Mouse (Mus musculus) spleen, adult 2 months (tissue): ENCODE data around the gene Pdf. TPM values are rescaled to one million over a fixed set of nuclear protein-coding genes. Genes with fewer than 3 reads are reported as not detected.
A peak's percentile ranks its signal among the peaks of the same experiment; 100 is the strongest.
"Not testable (repeated sequence)": the region's sequence is repeated elsewhere in the genome, so short reads cannot be mapped to it uniquely, and the experiment has no call there.

Experiments used
- DNase-seq, 2 experiments: peaks; one replicate each; pipeline versions ENCODE4 v3.0.0 to v3.0.0-alpha.2; 2012 to 2021; ENCODE audit warnings: low spot score in 2 of 2, low read depth in 1 of 2
- H3K27ac ChIP-seq: fragments of 200-500 bp; 2 replicates; pipeline ENCODE4 v1.5.1; 2012; ENCODE audit warnings: low read length, inconsistent platforms; ENCODE audit not compliant: insufficient read depth
- H3K27me3 ChIP-seq: fragments of 200-500 bp; 2 replicates; pipeline ENCODE4 v1.6.1; 2012; ENCODE audit warnings: mild to moderate bottlenecking, moderate library complexity, low read length, inconsistent platforms; ENCODE audit not compliant: control insufficient read depth, insufficient read depth
- H3K36me3 ChIP-seq: fragments of 200-500 bp; 2 replicates; pipeline ENCODE4 v1.6.1; 2012; ENCODE audit warnings: mild to moderate bottlenecking, low read length, inconsistent platforms; ENCODE audit not compliant: control insufficient read depth, insufficient read depth
- H3K4me1 ChIP-seq: fragments of 200-500 bp; 2 replicates; pipeline ENCODE4 v1.6.1; 2011; ENCODE audit warnings: inconsistent platforms; ENCODE audit not compliant: control insufficient read depth, insufficient read depth, insufficient read length
- H3K4me3 ChIP-seq: fragments of 200-500 bp; 2 replicates; pipeline ENCODE4 v1.5.1; 2011; ENCODE audit warnings: mild to moderate bottlenecking, inconsistent platforms; ENCODE audit not compliant: insufficient read depth, insufficient read length; ENCODE audit errors: extremely low read depth
- CTCF ChIP-seq: fragments of 200-500 bp; IDR thresholded peaks from 2 replicates; pipeline ENCODE4 v1.5.1; 2011; ENCODE audit warnings: mild to moderate bottlenecking, inconsistent platforms; ENCODE audit not compliant: insufficient read depth, insufficient read length, insufficient replicate concordance; ENCODE audit errors: extremely low read depth
- POLR2A ChIP-seq: fragments of 200-500 bp; IDR thresholded peaks from 2 replicates; pipeline ENCODE4 v1.6.1; 2011; ENCODE audit warnings: low read depth, low read length, inconsistent platforms
- WGBS: fragments of 180-500 bp; shearing (Covaris S2); methylation state at CpG from one replicate; pipeline ENCODE4 v1.1.7; 2018; 5-methylcytosine and 5-hydroxymethylcytosine counted together
- polyA plus RNA-seq: library from polyadenylated mRNA; depleted of rRNA; stranded (reverse); fragments of >200 nt; gene quantifications from 2 replicates; pipeline ENCODE4 v1.2.3, GENCODE M21; 2012; rRNA removed

Pdf gene
- polyA plus RNA-seq, 1 experiment, result 18.0 TPM

DNA sequence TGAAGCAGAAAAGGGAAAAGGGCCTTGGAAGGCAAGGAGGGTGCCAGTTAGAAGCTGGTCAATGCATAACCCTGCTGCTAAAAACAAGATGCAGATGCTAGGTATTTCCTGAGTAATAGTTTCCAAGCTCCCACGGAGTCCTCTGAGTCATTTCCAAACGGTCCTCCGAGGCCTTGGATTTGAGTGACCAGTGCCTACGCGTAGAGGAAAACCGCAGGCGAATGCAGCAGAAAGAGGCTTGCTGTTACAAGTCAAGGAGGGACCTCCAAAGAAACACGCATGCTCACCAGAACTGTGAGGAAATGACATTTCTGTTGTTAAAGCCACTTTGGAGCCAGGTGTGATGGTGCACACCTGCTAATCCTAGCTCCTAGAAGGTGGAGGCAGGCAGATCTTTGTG is 24.9 kb downstream of the Pdf start:
- H3K4me3 ChIP-seq, result no peak overlapping the region
- WGBS, result 87% methylated on average over 8 of the region's 8 CpGs
- no peak overlapping the region for H3K27ac ChIP-seq
- no peaks in the 10 kb centered on the region for H3K36me3 ChIP-seq
- no peaks in the 10 kb centered on the region for H3K4me1 ChIP-seq
- DNase-seq, result no peak
- no peak for TF ChIP-seq CTCF
- no peak for TF ChIP-seq POLR2A
- H3K27me3 ChIP-seq, result no peaks in the 10 kb centered on the region

DNA sequence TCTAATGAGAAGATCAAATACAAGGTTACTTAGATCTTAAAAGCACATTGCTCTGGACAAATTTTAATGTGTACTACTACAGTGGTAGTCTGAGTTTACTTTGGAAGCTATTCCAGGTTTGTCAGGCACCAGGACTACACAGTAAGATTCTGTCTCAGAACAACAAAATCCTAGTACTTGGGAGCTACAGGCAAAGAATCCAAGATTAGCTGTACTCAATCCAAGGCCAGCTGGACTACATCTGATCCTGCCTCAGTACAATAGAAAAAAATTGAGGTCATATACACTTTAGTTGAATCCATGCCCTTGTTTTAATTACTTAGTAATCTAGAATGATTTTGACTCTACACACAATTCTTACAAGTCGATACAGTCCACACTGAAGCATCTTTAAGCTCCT is 33.5 kb downstream of the Pdf start:
- Histone ChIP-seq H3K27me3 (no peaks in the 10 kb centered on the region), H3K4me1 (no peaks in the 10 kb centered on the region), H3K4me3 (no peak overlapping the region), H3K27ac (no peak overlapping the region), H3K36me3 (peaks cover 4% of the 10 kb centered on the region)
- TF ChIP-seq POLR2A, result no peak
- no peak for TF ChIP-seq CTCF
- 86% methylated on average over 1 of the region's 1 CpGs for WGBS
- no peak for DNase-seq

DNA sequence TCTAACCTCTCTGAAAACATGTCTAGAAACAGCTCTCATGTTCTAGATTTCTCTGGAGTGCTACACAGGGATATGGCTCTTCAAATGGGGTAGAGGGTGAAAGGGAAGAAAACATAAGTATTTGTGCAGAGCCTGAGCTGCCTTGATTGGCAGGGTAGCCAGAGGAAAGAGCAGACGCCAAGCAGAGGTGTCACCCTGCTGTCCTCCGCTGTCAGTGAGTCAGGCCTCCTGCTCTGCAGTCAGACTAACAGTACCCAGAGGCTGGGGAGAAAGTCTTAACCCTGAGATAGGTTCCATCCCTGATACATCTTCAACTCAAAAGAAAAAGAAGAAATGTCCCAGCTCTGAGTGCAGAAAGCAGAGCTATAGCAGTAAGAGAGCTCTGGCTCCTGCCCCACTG is 35.7 kb downstream of the Pdf start:
- Histone ChIP-seq H3K4me1 (no peaks in the 10 kb centered on the region), H3K27ac (no peak overlapping the region), H3K36me3 (peaks cover 4% of the 10 kb centered on the region), H3K27me3 (no peaks in the 10 kb centered on the region), H3K4me3 (no peak overlapping the region)
- DNase-seq, result no peak
- 100% methylated on average over 2 of the region's 2 CpGs for WGBS
- TF ChIP-seq CTCF (no peak), POLR2A (no peak)

DNA sequence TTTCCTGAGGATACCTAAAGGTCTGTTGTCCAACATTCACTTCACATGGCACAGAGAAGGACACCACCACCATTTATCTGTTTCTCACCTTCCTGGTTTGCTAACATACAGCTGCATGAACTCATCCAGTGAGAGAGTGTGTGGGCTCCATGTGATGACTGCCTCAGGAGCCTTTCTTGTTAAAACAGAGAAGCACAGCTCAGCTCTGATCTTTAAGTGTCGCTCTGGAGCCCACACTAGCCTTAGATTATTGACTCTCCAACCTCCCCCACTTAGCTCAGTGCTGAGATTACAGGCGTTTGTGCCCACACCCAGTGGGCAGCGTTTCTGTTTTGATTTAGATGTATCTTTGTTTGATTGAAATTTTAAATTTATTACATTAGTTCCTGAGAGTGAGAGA is 40.6 kb downstream of the Pdf start:
- no peak overlapping the region for H3K4me3 ChIP-seq
- no peaks in the 10 kb centered on the region for H3K27me3 ChIP-seq
- H3K4me1 ChIP-seq, result no peaks in the 10 kb centered on the region
- DNase-seq, result no peak
- no peak for TF ChIP-seq CTCF
- no peak for TF ChIP-seq POLR2A
- peaks cover 4% of the 10 kb centered on the region for H3K36me3 ChIP-seq
- 93% methylated on average over 3 of the region's 3 CpGs for WGBS
- no peak overlapping the region for H3K27ac ChIP-seq

DNA sequence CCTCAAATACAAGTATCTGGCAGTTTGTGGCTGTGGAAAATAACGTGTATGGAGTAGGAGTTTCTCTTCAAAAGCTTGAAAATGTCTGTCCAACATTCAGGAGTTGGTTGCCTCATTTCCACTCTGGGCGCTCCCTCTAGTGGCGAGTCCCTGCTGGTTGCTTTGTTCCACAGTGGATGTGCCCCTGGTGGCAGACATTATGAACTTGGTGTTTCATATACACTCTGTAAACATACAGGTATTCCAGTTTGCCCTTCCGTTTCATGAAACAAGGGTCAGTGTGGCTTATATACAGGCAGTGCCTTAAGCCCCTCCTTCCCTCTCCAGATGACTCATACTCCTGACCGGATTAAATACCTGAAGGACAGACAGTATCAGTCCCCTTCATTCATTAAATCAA is 45.9 kb downstream of the Pdf start:
- TF ChIP-seq CTCF, result peak; percentile 98
- no peak for TF ChIP-seq POLR2A
- Histone ChIP-seq H3K27ac (no peak overlapping the region), H3K27me3 (no peaks in the 10 kb centered on the region), H3K4me3 (no peak overlapping the region), H3K4me1 (no peaks in the 10 kb centered on the region), H3K36me3 (no peaks in the 10 kb centered on the region)
- peak; percentile 67 to 85 for DNase-seq
- 28% methylated on average over 5 of the region's 5 CpGs for WGBS

DNA sequence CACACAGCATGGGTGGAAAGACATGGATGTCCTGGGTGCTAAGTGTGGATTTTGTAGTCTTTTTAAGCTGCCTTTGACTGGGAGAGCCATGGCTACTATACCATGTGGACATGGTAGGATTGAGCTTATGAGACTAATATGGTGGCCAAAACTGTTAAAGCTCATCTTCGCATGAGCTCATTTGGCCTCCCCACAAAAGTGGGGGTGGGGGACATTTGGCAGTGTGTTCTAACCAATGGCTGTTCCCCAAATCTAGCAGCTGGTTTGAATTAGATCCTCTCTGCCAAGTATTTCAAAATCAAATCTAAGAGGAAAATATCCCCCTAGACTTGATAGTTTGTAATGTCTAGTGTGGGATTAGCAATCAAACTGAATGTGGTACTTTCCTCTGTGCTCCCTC is 49.3 kb downstream of the Pdf start:
- WGBS, result 82% methylated on average over 1 of the region's 1 CpGs
- TF ChIP-seq CTCF (no peak), POLR2A (no peak)

DNA sequence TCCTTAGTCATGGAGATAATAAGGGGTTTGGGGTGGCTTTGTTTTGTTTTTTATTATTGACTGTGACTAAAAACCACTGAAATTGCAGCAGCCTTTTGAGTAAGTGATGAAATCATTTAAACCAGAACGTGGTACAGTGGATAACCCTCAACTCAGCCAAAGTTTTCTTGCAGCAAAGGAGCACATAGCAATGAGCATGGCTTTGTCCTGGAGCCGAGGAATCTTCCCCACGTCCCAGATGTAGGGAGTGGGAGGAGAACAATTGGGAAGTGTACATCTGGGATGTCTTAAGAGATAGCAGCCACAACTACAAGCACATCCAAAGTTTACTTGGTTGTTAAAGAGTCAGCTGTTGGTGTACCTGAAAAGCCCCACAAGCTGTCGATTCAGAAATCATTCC is 51.0 kb downstream of the Pdf start:
- Histone ChIP-seq H3K27me3 (no peaks in the 10 kb centered on the region), H3K4me1 (no peaks in the 10 kb centered on the region), H3K4me3 (no peak overlapping the region), H3K27ac (no peak overlapping the region), H3K36me3 (no peaks in the 10 kb centered on the region; the same call in 1 of the 2 replicates)
- no peak for DNase-seq
- TF ChIP-seq CTCF (no peak), POLR2A (no peak)
- 87% methylated on average over 4 of the region's 4 CpGs for WGBS

More for the DNA sequence above, 49.3 kb downstream of the Pdf start:
- Histone ChIP-seq H3K27me3 (no peaks in the 10 kb centered on the region), H3K4me3 (no peak overlapping the region), H3K36me3 (no peaks in the 10 kb centered on the region; the same call in 1 of the 2 replicates), H3K27ac (no peak overlapping the region), H3K4me1 (no peaks in the 10 kb centered on the region)
- DNase-seq, result no peak

DNA sequence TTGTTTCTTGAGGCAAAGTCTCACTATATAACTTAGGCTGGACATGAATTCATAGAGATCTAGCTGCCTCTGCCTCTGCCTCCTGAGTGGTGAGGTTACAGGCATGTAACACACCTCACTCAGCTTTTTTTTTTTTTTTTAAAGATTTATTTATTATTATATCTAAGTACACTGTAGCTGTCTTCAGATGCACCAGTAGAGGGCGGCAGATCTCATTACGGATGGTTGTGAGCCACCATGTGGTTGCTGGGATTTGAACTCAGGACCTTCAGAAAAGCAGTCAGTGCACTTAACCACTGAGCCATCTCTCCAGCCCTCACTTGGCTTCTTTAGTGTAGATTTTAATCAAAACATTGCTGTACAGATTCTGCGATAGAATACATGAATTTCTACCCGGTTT is 52.1 kb downstream of the Pdf start:
- not testable (repeated sequence) for H3K4me3 ChIP-seq, H3K36me3 ChIP-seq, H3K4me1 ChIP-seq, H3K27ac ChIP-seq, H3K27me3 ChIP-seq, DNase-seq
- 90% methylated on average over 4 of the region's 4 CpGs for WGBS

Other genes with a start within 250 kb of the Pdf start
- gene Has3, start 178.4 kb downstream of the Pdf start, polyA plus RNA-seq, result 0.11 and 0.15 TPM in 2 replicates
- gene Utp4, start 155.0 kb downstream of the Pdf start, polyA plus RNA-seq, result 13.6 and 15.5 TPM in 2 replicates
- 4.9 and 5.5 TPM in 2 replicates for gene Sntb2, start 112.9 kb downstream of the Pdf start, polyA plus RNA-seq
- gene Vps4a, start 17.4 kb downstream of the Pdf start, polyA plus RNA-seq, result 13.9 TPM in 2 replicates
- 31.6 and 32.7 TPM in 2 replicates for gene Cog8, start 8.1 kb upstream of the Pdf start, polyA plus RNA-seq
- gene Nip7, start 8.3 kb upstream of the Pdf start, polyA plus RNA-seq, result 26.4 and 37.6 TPM in 2 replicates
- gene Tmed6, start 17.0 kb upstream of the Pdf start, polyA plus RNA-seq, result 11.8 and 14.3 TPM in 2 replicates
- 10.9 and 12.7 TPM in 2 replicates for gene Terf2, start 47.9 kb upstream of the Pdf start, polyA plus RNA-seq
- 24.1 and 26.3 TPM in 2 replicates for gene Cyb5b, start 102.0 kb upstream of the Pdf start, polyA plus RNA-seq
- gene Nfat5, start 244.9 kb upstream of the Pdf start, polyA plus RNA-seq, result 13.1 and 14.4 TPM in 2 replicates